Mouse (Mus musculus) kidney, embryonic 16.5 days (tissue): ENCODE data around the gene Riox2. TPM values are rescaled to one million over a fixed set of nuclear protein-coding genes. Genes with fewer than 3 reads are reported as not detected.

Experiments used
- ATAC-seq: fragments of 200-750 bp; cut with Nextera tagmentation; 2 replicates; pipeline ENCODE4 v1.8.0; 2017; ENCODE audit warnings: moderate TSS enrichment; ENCODE audit not compliant: low FRiP score, low TSS enrichment
- H3K27ac ChIP-seq: fragments of 300-500 bp; sonication (generic); 2 replicates; pipeline ENCODE4 v1.5.1; 2014; ENCODE audit warnings: low read length
- H3K27me3 ChIP-seq: fragments of 300-500 bp; sonication (generic); 2 replicates; pipeline ENCODE4 v1.6.1; 2014; ENCODE audit warnings: low read length, control low read depth, mixed read lengths; ENCODE audit not compliant: insufficient read depth
- H3K36me3 ChIP-seq: fragments of 300-500 bp; sonication (generic); 2 replicates; pipeline ENCODE4 v1.6.1; 2014; ENCODE audit warnings: low read length, control low read depth, mixed read lengths; ENCODE audit not compliant: insufficient read depth
- H3K4me1 ChIP-seq: fragments of 300-500 bp; sonication (generic); 2 replicates; pipeline ENCODE4 v1.6.1; 2014; ENCODE audit warnings: low read length, control low read depth, mixed read lengths; ENCODE audit not compliant: insufficient read depth
- H3K4me2 ChIP-seq: fragments of 300-500 bp; sonication (generic); replicated peaks from 2 replicates; pipeline ENCODE4 v1.6.1; 2014; ENCODE audit warnings: low read depth, low read length
- H3K4me3 ChIP-seq: fragments of 300-500 bp; sonication (generic); 2 replicates; pipeline ENCODE4 v1.5.1; 2014; ENCODE audit warnings: mild to moderate bottlenecking, low read length
- H3K9ac ChIP-seq: fragments of 300-500 bp; sonication (generic); replicated peaks from 2 replicates; pipeline ENCODE4 v1.6.1; 2014; ENCODE audit warnings: low read length
- H3K9me3 ChIP-seq: fragments of 300-500 bp; sonication (generic); 2 replicates; pipeline ENCODE4 v1.6.1; 2016; ENCODE audit warnings: low read length, control low read depth
- WGBS: fragments of 180-500 bp; shearing (Covaris S2); extraction: QIAGEN DNeasy Blood & Tissue Kit; methylation state at CpG from one replicate; pipeline ENCODE4 v1.1.7; 2014; 5-methylcytosine and 5-hydroxymethylcytosine counted together
- polyA plus RNA-seq: library from polyadenylated mRNA; unstranded; fragments of >200 nt; fragmentation: Nextera tagmentation; extraction: Ambion mirVana; gene quantifications from 2 replicates; pipeline ENCODE4 v1.2.1, GENCODE M21; 2015

Riox2 gene
- polyA plus RNA-seq, 1 experiment from 2014 or later = 39.8 TPM

GRCm38 (mm10) chr16:59469846-59470245 is 1.7 kb upstream of the Riox2 start:
- no peak overlapping the region for H3K27ac ChIP-seq
- no peaks in the 10 kb centered on the region for H3K36me3 ChIP-seq
- no peaks in the 10 kb centered on the region for H3K27me3 ChIP-seq
- no peak overlapping the region for H3K4me2 ChIP-seq
- H3K4me3 ChIP-seq = no peak overlapping the region
- 54% methylated on average over 1 of the region's 1 CpGs for WGBS
- H3K9ac ChIP-seq = no peak overlapping the region
- no peak for ATAC-seq
- 0 out of 2 replicates have a peak, but pooled peaks cover 10% of the 10 kb centered on the region for H3K4me1 ChIP-seq
- H3K9me3 ChIP-seq = peaks cover under 1% of the 10 kb centered on the region; the same call in 1 of the 2 replicates

- peak; percentile 33; the same call in 1 of the 2 replicates for ATAC-seq
- no peak overlapping the region for H3K27ac ChIP-seq
- H3K27me3 ChIP-seq = no peaks in the 10 kb centered on the region
- peak overlapping the region; percentile 80 for H3K4me3 ChIP-seq
- H3K4me2 ChIP-seq = peak overlapping the region; percentile 65
- 0 out of 2 replicates have a peak, but pooled peaks cover 10% of the 10 kb centered on the region for H3K4me1 ChIP-seq
- no peaks in the 10 kb centered on the region for H3K9me3 ChIP-seq
- no peak overlapping the region; the same call in 1 of the 2 replicates for H3K9ac ChIP-seq
- 41% methylated on average over 6 of the region's 6 CpGs for WGBS
- H3K36me3 ChIP-seq = peaks cover 5% of the 10 kb centered on the region
Measured at GRCm38 (mm10) chr16:59472546-59472945, 971 bp downstream of the Riox2 start.

- no peak overlapping the region for H3K4me3 ChIP-seq
- H3K9ac ChIP-seq = no peak overlapping the region
- no peaks in the 10 kb centered on the region for H3K9me3 ChIP-seq
- 9% methylated on average over 1 of the region's 1 CpGs for WGBS
- no peak overlapping the region for H3K27ac ChIP-seq
- ATAC-seq = no peak
- no peaks in the 10 kb centered on the region for H3K27me3 ChIP-seq
- 0 out of 2 replicates have a peak, but pooled peaks cover 10% of the 10 kb centered on the region for H3K4me1 ChIP-seq
- H3K36me3 ChIP-seq = peaks cover 11% of the 10 kb centered on the region
- H3K4me2 ChIP-seq = no peak overlapping the region
Measured at GRCm38 (mm10) chr16:59474788-59475187, 3.2 kb downstream of the Riox2 start.

DNA sequence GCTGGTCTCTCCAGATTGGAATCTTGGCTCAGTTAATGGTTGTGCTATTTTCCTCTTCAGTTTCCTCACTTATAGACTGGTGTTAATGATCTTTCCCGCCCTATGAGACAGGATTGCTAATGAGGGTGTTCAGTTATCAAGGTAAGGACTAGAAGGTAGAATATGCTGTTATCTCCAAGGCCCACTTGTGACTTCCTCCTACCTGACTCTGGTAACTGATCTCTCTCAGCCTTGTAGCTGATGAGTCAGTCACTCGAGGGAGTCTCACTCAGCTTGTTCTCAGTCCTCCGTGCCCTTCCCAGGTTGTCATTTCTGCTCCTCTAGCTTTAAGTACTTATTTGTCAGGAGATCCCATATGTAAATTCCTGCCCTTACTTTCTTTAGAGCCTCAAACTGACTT is 6.4 kb downstream of the Riox2 start:
- WGBS = 86% methylated on average over 3 of the region's 3 CpGs
- Histone ChIP-seq H3K4me3 (no peak overlapping the region), H3K4me1 (0 out of 2 replicates have a peak, but pooled peaks cover 1% of the 10 kb centered on the region), H3K27me3 (no peaks in the 10 kb centered on the region), H3K9me3 (no peaks in the 10 kb centered on the region), H3K36me3 (peaks cover 28% of the 10 kb centered on the region), H3K4me2 (no peak overlapping the region), H3K27ac (no peak overlapping the region), H3K9ac (no peak overlapping the region)
- no peak for ATAC-seq

DNA sequence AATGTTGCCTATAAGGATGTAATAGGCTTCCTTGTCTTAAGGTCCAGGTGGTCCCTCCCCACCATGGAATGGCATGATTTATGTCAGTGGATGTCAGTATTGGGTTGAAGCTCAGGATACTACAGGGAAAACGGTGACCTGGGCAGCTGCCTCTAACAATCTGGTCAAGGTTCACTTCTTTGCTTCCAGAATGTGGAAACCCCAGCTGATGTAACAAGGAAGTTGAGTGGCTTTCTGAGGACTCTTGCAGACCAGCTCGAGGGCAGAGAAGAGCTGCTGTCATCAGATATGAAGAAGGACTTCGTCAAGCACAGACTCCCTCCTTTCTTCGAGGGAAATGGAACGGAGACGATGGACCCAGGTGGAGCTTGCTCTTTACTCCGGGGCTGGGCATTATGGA is 15.7 kb downstream of the Riox2 start:
- no peak for ATAC-seq
- H3K27ac ChIP-seq = no peak overlapping the region
- no peak overlapping the region for H3K9ac ChIP-seq
- H3K27me3 ChIP-seq = no peaks in the 10 kb centered on the region
- no peak overlapping the region for H3K4me3 ChIP-seq
- no peaks in the 10 kb centered on the region for H3K4me1 ChIP-seq
- peaks cover 54% of the 10 kb centered on the region for H3K36me3 ChIP-seq
- no peaks in the 10 kb centered on the region for H3K9me3 ChIP-seq
- WGBS = 47% methylated on average over 7 of the region's 7 CpGs
- no peak overlapping the region for H3K4me2 ChIP-seq

DNA sequence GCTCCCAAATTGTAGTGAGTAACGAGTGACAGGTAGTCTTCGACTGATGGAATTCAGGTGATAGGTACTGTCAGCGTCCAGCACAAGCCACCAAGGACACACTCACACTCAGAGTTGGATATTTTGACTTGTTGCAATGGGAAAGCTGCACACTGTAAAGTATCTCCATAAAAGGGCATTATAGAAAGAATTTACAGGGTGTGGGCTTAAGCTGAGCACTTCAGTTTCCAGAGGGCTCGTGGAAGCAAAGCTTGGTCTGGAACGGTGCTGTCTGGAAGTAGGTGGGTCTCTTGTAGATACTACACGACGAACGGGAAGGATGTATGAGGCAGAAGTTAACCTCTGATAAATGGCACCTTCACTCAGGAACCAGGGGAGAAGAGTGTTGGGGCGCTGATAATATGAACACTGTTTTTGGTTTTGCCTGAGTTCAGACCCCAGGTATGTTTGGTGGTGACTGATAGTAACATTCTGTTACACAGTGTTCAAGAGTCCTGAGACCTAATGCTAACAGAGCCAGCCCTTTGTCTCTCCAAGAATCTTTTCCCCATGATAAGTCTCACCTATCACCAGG is 16.5 kb downstream of the Riox2 start:
- no peaks in the 10 kb centered on the region for H3K27me3 ChIP-seq
- no peak overlapping the region for H3K9ac ChIP-seq
- no peaks in the 10 kb centered on the region for H3K4me1 ChIP-seq
- no peaks in the 10 kb centered on the region for H3K9me3 ChIP-seq
- ATAC-seq = no peak
- 87% methylated on average over 9 of the region's 9 CpGs for WGBS
- H3K27ac ChIP-seq = no peak overlapping the region
- H3K36me3 ChIP-seq = peaks cover 53% of the 10 kb centered on the region
- no peak overlapping the region for H3K4me2 ChIP-seq
- H3K4me3 ChIP-seq = no peak overlapping the region

- Histone ChIP-seq H3K4me2 (no peak overlapping the region), H3K9me3 (no peaks in the 10 kb centered on the region), H3K27ac (peak overlapping the region; percentile 27; the same call in 1 of the 2 replicates), H3K9ac (no peak overlapping the region), H3K4me3 (no peak overlapping the region), H3K36me3 (peaks cover 32% of the 10 kb centered on the region), H3K4me1 (0 out of 2 replicates have a peak, but pooled peaks cover 2% of the 10 kb centered on the region), H3K27me3 (no peaks in the 10 kb centered on the region)
- WGBS = 56% methylated on average over 14 of the region's 14 CpGs
- peak; percentile 91 for ATAC-seq
Measured at GRCm38 (mm10) chr16:59493199-59493598, 21.6 kb downstream of the Riox2 start.

GRCm38 (mm10) chr16:59497947-59498346 is 26.4 kb downstream of the Riox2 start:
- WGBS = 74% methylated on average over 1 of the region's 1 CpGs

GRCm38 (mm10) chr16:59499180-59499579 is 27.6 kb downstream of the Riox2 start:
- H3K27me3 ChIP-seq = no peaks in the 10 kb centered on the region
- no peak overlapping the region for H3K27ac ChIP-seq
- H3K36me3 ChIP-seq = peaks cover 20% of the 10 kb centered on the region
- WGBS = 93% methylated on average over 3 of the region's 3 CpGs
- H3K4me3 ChIP-seq = no peak overlapping the region
- H3K9ac ChIP-seq = no peak overlapping the region
- no peaks in the 10 kb centered on the region for H3K4me1 ChIP-seq
- no peaks in the 10 kb centered on the region for H3K9me3 ChIP-seq
- no peak for ATAC-seq
- H3K4me2 ChIP-seq = no peak overlapping the region

More at GRCm38 (mm10) chr16:59497947-59498346, 26.4 kb downstream of the Riox2 start:
- Histone ChIP-seq H3K9ac (no peak overlapping the region), H3K27me3 (no peaks in the 10 kb centered on the region), H3K36me3 (peaks cover 22% of the 10 kb centered on the region), H3K27ac (peak overlapping the region; percentile 23; the same call in 1 of the 2 replicates), H3K9me3 (no peaks in the 10 kb centered on the region), H3K4me2 (no peak overlapping the region), H3K4me3 (no peak overlapping the region), H3K4me1 (0 out of 2 replicates have a peak, but pooled peaks cover 2% of the 10 kb centered on the region)
- ATAC-seq = peak; percentile 59; the same call in 1 of the 2 replicates

- Histone ChIP-seq H3K27me3 (no peaks in the 10 kb centered on the region), H3K27ac (no peak overlapping the region), H3K4me3 (no peak overlapping the region), H3K4me1 (no peaks in the 10 kb centered on the region), H3K4me2 (no peak overlapping the region), H3K36me3 (peaks cover 25% of the 10 kb centered on the region; the same call in 1 of the 2 replicates), H3K9me3 (no peaks in the 10 kb centered on the region), H3K9ac (no peak overlapping the region)
- no peak for ATAC-seq
- 81% methylated on average over 5 of the region's 5 CpGs for WGBS
Measured at GRCm38 (mm10) chr16:59509830-59510229, 38.3 kb downstream of the Riox2 start.
